Mouse (Mus musculus) stomach, embryonic 14.5 days (tissue): ENCODE measurements at regions not wholly inside any gene's neighbourhood (a gene's known extent, or its start where the extent isn't known, plus 50 kb on each side); places are given as distances from the start of the nearest gene placed in this dataset.

Source experiments
- ATAC-seq: fragments of 200-750 bp; cut with Nextera tagmentation; 2 replicates; pipeline ENCODE4 v1.8.0; 2017; ENCODE audit warnings: low read depth, moderate TSS enrichment; ENCODE audit not compliant: insufficient number of reproducible peaks, insufficient read depth, low FRiP score
- H3K27ac ChIP-seq: fragments of 300-500 bp; sonication (generic); 2 replicates; pipeline ENCODE4 v1.5.1; 2014; ENCODE audit warnings: mild to moderate bottlenecking, low read length, moderate library complexity, mixed read lengths
- H3K27me3 ChIP-seq: fragments of 300-500 bp; sonication (generic); 2 replicates; pipeline ENCODE4 v1.6.1; 2014; ENCODE audit warnings: low read length, control low read depth, mixed read lengths; ENCODE audit not compliant: control insufficient read depth, insufficient read depth
- H3K36me3 ChIP-seq: fragments of 300-500 bp; sonication (generic); 2 replicates; pipeline ENCODE4 v1.6.1; 2014; ENCODE audit warnings: mild to moderate bottlenecking, control low read depth, low read length, moderate library complexity, mixed read lengths; ENCODE audit not compliant: control insufficient read depth, insufficient read depth
- H3K4me1 ChIP-seq: fragments of 300-500 bp; sonication (generic); 2 replicates; pipeline ENCODE4 v1.6.1; 2014; ENCODE audit warnings: low read length, control low read depth, mixed read lengths; ENCODE audit not compliant: control insufficient read depth, insufficient read depth
- H3K4me2 ChIP-seq: fragments of 300-500 bp; sonication (generic); replicated peaks from 2 replicates; pipeline ENCODE4 v1.6.1; 2014; ENCODE audit warnings: low read depth, low read length, control low read depth
- H3K4me3 ChIP-seq: fragments of 300-500 bp; sonication (generic); 2 replicates; pipeline ENCODE4 v1.5.1; 2014; ENCODE audit warnings: low read depth, low read length, control low read depth
- H3K9ac ChIP-seq: fragments of 300-500 bp; sonication (generic); replicated peaks from 2 replicates; pipeline ENCODE4 v1.6.1; 2014; ENCODE audit warnings: low read depth, mild to moderate bottlenecking, control low read depth, low read length, moderate library complexity, mixed read lengths
- H3K9me3 ChIP-seq: fragments of 300-500 bp; sonication (generic); 2 replicates; pipeline ENCODE4 v1.6.1; 2016; ENCODE audit warnings: low read depth, low read length, control low read depth; ENCODE audit not compliant: control insufficient read depth
- WGBS: fragments of 180-500 bp; shearing (Covaris S2); extraction: QIAGEN DNeasy Blood & Tissue Kit; methylation state at CpG from one replicate; pipeline ENCODE4 v1.1.7; 2014; 5-methylcytosine and 5-hydroxymethylcytosine counted together

DNA sequence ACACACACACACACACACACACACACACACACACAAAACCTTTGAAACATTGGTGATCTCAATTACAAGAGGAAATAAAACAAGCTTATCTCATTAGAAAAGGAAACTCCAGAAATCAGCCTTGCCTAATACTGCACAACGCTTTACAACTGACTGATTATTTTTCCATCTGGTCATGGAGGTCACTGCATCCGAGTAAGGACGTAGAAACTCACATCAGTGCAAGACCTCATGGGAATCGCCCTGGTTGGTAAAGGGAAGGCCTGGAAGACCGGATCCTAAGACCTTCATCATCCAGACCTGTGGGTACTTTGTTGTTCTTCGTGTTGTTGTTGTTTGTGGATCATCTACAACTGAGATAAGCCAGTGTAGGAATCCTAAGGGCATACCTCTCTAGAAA lies 77.8 kb upstream of the Sestd1 start:
- H3K9me3 ChIP-seq: no peaks in the 10 kb centered on the region
- no peak overlapping the region for H3K4me3 ChIP-seq
- no peak overlapping the region for H3K27ac ChIP-seq
- H3K9ac ChIP-seq: no peak overlapping the region
- ATAC-seq: no peak
- H3K36me3 ChIP-seq: no peaks in the 10 kb centered on the region
- H3K4me1 ChIP-seq: no peaks in the 10 kb centered on the region
- no peak overlapping the region for H3K4me2 ChIP-seq
- no peaks in the 10 kb centered on the region; the same call in 1 of the 2 replicates for H3K27me3 ChIP-seq
- WGBS: 74% methylated on average over 6 of the region's 6 CpGs

DNA sequence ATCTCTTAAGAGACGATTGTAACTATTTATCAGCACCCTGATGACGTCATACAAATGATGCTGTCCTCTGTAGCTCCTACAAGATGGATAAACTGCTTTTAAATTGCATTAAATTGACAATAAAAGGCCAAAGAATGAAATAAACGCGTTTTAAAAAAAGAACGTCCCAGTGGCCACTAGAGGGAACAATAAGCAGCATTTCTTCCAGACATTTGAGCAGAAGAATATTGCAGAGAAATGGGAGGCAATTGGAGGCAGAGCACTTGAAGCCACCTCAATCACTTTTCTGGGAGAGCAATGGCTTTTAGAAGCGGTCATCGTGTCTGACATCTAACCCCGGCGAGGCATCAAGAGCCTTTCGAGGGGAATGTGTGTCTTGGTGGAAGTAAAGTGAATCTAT lies 76.4 kb upstream of the Sestd1 start:
- H3K9me3 ChIP-seq: no peaks in the 10 kb centered on the region
- no peak overlapping the region for H3K4me3 ChIP-seq
- WGBS: 64% methylated on average over 10 of the region's 10 CpGs

DNA sequence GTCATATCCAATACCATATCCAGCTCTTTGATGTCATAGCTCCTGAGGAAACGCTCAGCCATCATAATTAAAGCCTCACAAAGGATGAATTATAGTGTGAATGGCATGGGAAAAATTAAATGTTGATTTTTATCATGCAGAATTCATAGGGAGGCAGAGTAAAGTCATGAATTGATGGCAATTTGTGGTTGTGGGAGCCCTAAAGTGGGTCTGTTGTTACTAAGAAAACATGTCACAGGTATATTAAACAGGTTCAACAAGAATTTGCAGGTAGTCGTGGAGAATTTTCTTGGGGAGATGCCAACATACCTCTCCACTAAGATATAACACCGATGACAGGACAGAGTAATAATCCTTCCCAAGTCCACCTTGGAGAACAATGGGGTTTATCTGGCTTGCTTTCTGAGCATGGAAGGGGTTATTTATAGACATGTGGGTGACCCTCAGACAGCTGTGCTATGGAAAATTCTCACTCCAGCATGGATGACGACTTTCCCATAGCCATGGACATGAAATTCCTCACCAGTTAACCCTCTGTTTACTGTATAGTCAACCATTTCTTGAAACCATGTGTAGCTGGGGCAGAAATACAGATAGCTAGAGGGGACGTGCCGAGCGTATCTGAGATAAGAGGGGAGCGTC lies 71.7 kb upstream of the Sestd1 start:
- no peaks in the 10 kb centered on the region for H3K36me3 ChIP-seq
- H3K27me3 ChIP-seq: no peaks in the 10 kb centered on the region
- ATAC-seq: 0 out of 2 replicates have a peak, but pooled peaks have one; percentile 10
- no peak overlapping the region for H3K9ac ChIP-seq
- WGBS: 75% methylated on average over 8 of the region's 8 CpGs
- no peaks in the 10 kb centered on the region for H3K4me1 ChIP-seq
- H3K4me2 ChIP-seq: no peak overlapping the region
- H3K9me3 ChIP-seq: no peaks in the 10 kb centered on the region
- no peak overlapping the region for H3K4me3 ChIP-seq
- no peak overlapping the region for H3K27ac ChIP-seq

More for the DNA sequence above, 76.4 kb upstream of the Sestd1 start:
- Histone ChIP-seq H3K27me3 (no peaks in the 10 kb centered on the region), H3K4me2 (no peak overlapping the region), H3K36me3 (no peaks in the 10 kb centered on the region), H3K27ac (no peak overlapping the region), H3K9ac (no peak overlapping the region), H3K4me1 (no peaks in the 10 kb centered on the region)
- no peak for ATAC-seq

DNA sequence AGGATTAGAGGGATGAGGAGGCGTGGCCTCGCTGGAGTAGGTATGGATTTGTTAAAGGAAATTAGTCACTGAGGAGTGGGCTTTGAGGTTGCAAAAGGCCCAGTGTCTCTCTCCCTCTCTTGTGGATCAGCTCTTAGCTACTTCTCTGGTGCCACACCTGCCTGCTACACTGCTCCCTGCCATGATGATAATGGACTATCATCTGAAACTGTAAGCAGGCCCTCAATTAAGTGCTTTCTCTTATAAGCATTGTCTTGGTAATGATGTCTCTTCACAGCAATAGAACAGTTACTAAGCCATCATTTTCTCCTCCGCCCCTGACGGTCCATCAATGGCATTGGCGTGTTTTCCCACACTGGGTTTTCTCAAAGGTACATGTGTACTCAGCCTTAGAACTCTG lies 66.6 kb upstream of the Sestd1 start:
- H3K9ac ChIP-seq: no peak overlapping the region
- WGBS: 94% methylated on average over 5 of the region's 5 CpGs
- H3K4me3 ChIP-seq: no peak overlapping the region
- no peak overlapping the region for H3K27ac ChIP-seq
- no peak for ATAC-seq
- H3K9me3 ChIP-seq: no peaks in the 10 kb centered on the region
- H3K4me2 ChIP-seq: no peak overlapping the region
- H3K27me3 ChIP-seq: no peaks in the 10 kb centered on the region
- H3K4me1 ChIP-seq: no peaks in the 10 kb centered on the region
- no peaks in the 10 kb centered on the region for H3K36me3 ChIP-seq

DNA sequence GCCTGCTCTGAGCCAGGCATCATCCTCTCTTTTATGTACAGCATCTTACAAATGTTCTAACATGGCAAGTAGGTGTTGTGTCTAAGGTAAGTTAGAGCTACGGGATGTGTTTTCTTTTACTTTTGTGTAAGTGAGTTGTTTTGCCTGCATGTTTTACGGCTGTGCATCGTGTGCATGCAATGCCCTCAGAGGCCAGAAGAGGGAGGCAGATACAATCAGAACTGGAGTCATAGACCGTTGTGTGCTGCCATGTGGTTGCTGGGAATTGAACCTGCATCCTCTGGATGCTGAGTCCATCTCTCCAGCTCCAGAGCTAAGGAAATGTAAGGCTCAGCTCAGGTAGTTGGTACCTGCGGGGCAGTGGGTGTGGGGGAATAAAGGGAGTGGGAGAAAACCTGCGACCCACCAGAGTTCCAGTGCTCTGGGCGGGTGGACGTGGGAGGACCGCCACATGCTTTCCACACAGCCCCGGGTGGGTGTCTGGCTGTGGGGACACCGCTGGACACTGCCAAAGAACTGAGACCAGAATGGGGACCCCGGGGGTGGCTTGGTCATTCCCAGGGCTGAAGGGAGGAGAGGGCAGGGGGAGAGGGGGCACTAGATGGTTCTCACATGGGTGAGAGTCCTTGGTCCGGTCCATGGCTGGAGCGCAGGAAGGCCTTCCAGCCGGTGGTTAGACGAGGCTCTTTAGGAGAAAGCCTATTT lies 63.5 kb upstream of the Sestd1 start:
- no peak overlapping the region for H3K4me2 ChIP-seq
- H3K4me1 ChIP-seq: no peaks in the 10 kb centered on the region
- ATAC-seq: no peak
- no peaks in the 10 kb centered on the region for H3K9me3 ChIP-seq
- WGBS: 94% methylated on average over 16 of the region's 16 CpGs
- no peak overlapping the region for H3K27ac ChIP-seq
- H3K4me3 ChIP-seq: no peak overlapping the region
- H3K36me3 ChIP-seq: no peaks in the 10 kb centered on the region
- H3K9ac ChIP-seq: no peak overlapping the region
- no peaks in the 10 kb centered on the region for H3K27me3 ChIP-seq

DNA sequence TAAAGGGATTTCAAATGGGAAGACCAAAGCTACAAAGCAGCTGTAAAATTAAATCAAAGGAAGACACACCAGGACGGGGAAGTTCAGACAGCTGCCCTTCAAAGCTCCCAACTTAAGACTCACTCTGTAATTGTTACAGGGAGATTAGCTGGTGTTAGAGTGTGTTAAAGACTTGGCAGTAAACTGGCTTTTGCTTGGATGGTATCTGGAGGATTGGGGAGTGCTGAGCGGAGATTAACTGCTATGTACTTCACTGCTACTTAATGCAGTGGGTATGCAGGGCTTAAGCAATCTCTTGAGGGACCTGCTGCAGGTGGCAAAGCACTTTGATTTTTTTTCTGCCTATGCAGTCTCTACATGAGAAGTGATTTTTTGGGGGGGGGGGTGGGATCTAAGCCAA lies 62.0 kb upstream of the Sestd1 start:
- no peaks in the 10 kb centered on the region for H3K9me3 ChIP-seq
- no peaks in the 10 kb centered on the region for H3K27me3 ChIP-seq
- no peak overlapping the region for H3K4me2 ChIP-seq
- no peak overlapping the region for H3K9ac ChIP-seq
- no peaks in the 10 kb centered on the region for H3K4me1 ChIP-seq
- H3K4me3 ChIP-seq: no peak overlapping the region
- no peak overlapping the region for H3K27ac ChIP-seq
- 51% methylated on average over 2 of the region's 2 CpGs for WGBS
- ATAC-seq: no peak
- H3K36me3 ChIP-seq: no peaks in the 10 kb centered on the region

DNA sequence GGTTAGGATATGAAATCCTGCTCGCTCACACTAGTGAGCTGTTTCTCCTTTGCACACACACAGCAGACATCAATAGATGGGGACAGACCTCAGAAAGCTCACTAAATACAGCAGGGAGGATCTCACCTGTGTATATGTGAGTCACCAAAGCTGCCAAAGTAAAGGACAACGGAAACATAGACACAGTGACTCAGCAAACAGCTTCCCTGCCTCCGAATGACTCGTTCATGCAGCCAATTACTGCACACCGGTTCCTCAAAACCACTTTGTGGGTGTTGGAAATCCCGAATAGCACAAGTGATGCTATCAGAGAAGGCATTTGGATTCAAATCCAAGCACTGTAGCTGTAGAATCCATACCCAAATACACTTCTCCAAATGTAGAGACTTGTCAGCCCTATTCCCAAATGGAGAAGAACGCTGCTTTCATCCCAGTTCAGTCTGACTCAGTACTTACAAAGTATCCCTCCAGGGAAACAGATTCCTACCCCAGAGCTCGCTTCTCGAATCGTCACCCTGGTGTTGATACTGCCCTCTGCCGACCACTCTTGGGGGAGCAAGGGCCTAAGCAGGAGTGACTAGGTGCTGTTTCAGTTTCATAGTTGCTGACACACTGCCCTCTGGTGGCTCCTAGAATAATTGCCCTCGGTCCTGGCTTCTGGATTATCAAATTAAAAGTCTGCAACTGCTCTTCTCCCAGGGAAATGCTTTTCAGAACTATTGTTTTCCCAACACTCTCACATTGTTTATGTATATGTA lies 61.4 kb upstream of the Sestd1 start:
- Histone ChIP-seq H3K27me3 (no peaks in the 10 kb centered on the region), H3K9ac (no peak overlapping the region), H3K4me3 (no peak overlapping the region), H3K36me3 (no peaks in the 10 kb centered on the region), H3K4me2 (no peak overlapping the region), H3K4me1 (no peaks in the 10 kb centered on the region), H3K9me3 (no peaks in the 10 kb centered on the region), H3K27ac (no peak overlapping the region)
- 41% methylated on average over 12 of the region's 12 CpGs for WGBS
- ATAC-seq: 0 out of 2 replicates have a peak, but pooled peaks have one; percentile 49

DNA sequence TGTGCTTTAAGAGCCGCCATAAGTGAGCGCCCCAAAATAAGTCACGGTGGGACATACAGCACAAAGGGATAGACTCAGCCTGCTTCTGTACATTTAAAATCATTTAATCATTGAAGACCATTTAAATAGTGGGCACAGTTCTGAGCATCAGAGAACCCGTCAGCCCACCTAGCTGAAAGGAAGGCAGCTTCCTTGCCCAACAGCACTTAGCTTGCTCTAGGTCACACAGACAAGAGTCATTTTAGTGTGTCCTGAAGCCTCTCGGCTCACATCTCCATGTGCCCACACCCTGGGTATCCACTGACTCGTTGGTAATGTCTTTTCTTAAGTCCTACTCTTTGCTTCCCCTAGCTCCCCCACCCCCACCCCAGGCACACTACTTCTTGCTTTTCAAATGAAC lies 59.7 kb upstream of the Sestd1 start:
- ATAC-seq: no peak
- no peaks in the 10 kb centered on the region for H3K27me3 ChIP-seq
- H3K4me3 ChIP-seq: no peak overlapping the region
- H3K27ac ChIP-seq: no peak overlapping the region
- no peaks in the 10 kb centered on the region for H3K4me1 ChIP-seq
- WGBS: 87% methylated on average over 6 of the region's 6 CpGs
- no peak overlapping the region for H3K4me2 ChIP-seq
- no peak overlapping the region for H3K9ac ChIP-seq
- H3K36me3 ChIP-seq: no peaks in the 10 kb centered on the region
- no peaks in the 10 kb centered on the region for H3K9me3 ChIP-seq
